Mouse (Mus musculus) forebrain, postnatal 0 days (tissue): ENCODE measurements around the gene Krt4. TPM values are rescaled to one million over a fixed set of nuclear protein-coding genes. Genes with fewer than 3 reads are reported as not detected.
A peak's percentile ranks its signal among the peaks of the same experiment; 100 is the strongest.

Experiments
- ATAC-seq: fragments of 200-750 bp; cut with Nextera tagmentation; 2 replicates; pipeline ENCODE4 v1.8.0; 2017; ENCODE audit warnings: mild to moderate bottlenecking, moderate library complexity
- DNase-seq: peaks from one replicate; pipeline ENCODE4 v3.0.0-alpha.2; 2015
- H3K27ac ChIP-seq: fragments of 300-500 bp; sonication (generic); 2 replicates; pipeline ENCODE4 v1.5.1; 2014; ENCODE audit warnings: low read depth, mild to moderate bottlenecking, antibody characterized with exemption, low read length, moderate library complexity, mixed read lengths
- H3K27me3 ChIP-seq: fragments of 300-500 bp; sonication (generic); 2 replicates; pipeline ENCODE4 v1.6.1; 2014; ENCODE audit warnings: mild to moderate bottlenecking, low read length, mixed read lengths; ENCODE audit not compliant: insufficient read depth
- H3K36me3 ChIP-seq: fragments of 300-500 bp; sonication (generic); 2 replicates; pipeline ENCODE4 v1.6.1; 2014; ENCODE audit warnings: mild to moderate bottlenecking, moderate library complexity; ENCODE audit not compliant: insufficient read depth
- H3K4me1 ChIP-seq: fragments of 300-500 bp; sonication (generic); 2 replicates; pipeline ENCODE4 v1.6.1; 2014; ENCODE audit warnings: antibody characterized with exemption; ENCODE audit not compliant: insufficient read depth
- H3K4me2 ChIP-seq: fragments of 300-500 bp; sonication (generic); 2 replicates; pipeline ENCODE4 v1.6.1; 2014; ENCODE audit warnings: low read depth, mild to moderate bottlenecking, moderate library complexity
- H3K4me3 ChIP-seq: fragments of 300-500 bp; sonication (generic); 2 replicates; pipeline ENCODE4 v1.5.1; 2014; ENCODE audit warnings: low read depth, low read length, mixed read lengths
- H3K9ac ChIP-seq: fragments of 300-500 bp; sonication (generic); 2 replicates; pipeline ENCODE4 v1.6.1; 2014; ENCODE audit warnings: mild to moderate bottlenecking
- H3K9me3 ChIP-seq: fragments of 300-500 bp; sonication (generic); 2 replicates; pipeline ENCODE4 v1.6.1; 2016; ENCODE audit warnings: low read length
- CTCF ChIP-seq: sonication (generic); IDR thresholded peaks from 2 replicates; pipeline ENCODE4 v1.5.1; 2016; ENCODE audit warnings: antibody characterized with exemption, control low read depth, low read depth
- WGBS: fragments of 180-500 bp; shearing (Covaris S2); extraction: QIAGEN DNeasy Blood & Tissue Kit; methylation state at CpG from one replicate; pipeline ENCODE4 v1.1.7; 2014; 5-methylcytosine and 5-hydroxymethylcytosine counted together
- polyA plus RNA-seq: library from polyadenylated mRNA; unstranded; fragments of >200 nt; fragmentation: Nextera tagmentation; extraction: Ambion mirVana; gene quantifications from 2 replicates; pipeline ENCODE4 v1.2.1, GENCODE M21; 2015
- total RNA-seq: library from RNA; depleted of rRNA; stranded (reverse); fragments of >200 nt; gene quantifications from 2 replicates; pipeline ENCODE4 v1.2.3, GENCODE M21; 2014; rRNA removed

The Krt4 gene
- total RNA-seq (not detected in 2 replicates), polyA plus RNA-seq (not detected in 2 replicates)

DNA sequence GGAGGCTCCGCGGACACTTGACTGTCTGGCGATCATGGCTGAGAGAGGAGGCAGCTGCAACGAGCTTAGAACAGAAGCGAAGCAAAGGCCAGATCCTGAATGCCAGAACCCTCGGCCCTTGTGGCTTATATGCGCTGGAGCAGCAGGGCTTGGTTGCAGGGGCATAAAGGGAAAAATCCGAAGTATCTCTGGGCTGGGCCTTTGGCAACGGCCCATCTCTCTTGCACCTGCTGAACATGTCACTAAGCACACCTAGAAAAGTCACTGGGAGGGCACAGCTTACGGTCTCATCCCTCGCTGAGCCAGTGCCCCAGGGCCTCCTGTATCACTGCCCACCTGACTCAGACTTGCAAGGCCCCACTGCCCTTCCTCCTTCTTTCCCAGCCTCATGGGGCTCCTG lies at the start of gene Krt4:
TSS of gene Krt4 (minus strand) at position 101 of the 400 bp plus-strand sequence.
- Histone ChIP-seq H3K9ac (no peak within 1 kb of the TSS), H3K4me3 (no peak within 1 kb of the TSS), H3K9me3 (no peaks in the 10 kb centered on the region), H3K36me3 (no peaks in the 10 kb centered on the region), H3K27ac (no peak within 1 kb of the TSS), H3K4me2 (no peak within 1 kb of the TSS), H3K4me1 (no peaks in the 10 kb centered on the region), H3K27me3 (no peaks in the 10 kb centered on the region)
- ATAC-seq, result no peak
- 84% methylated on average over 11 of the region's 11 CpGs for WGBS
- no peak for TF ChIP-seq CTCF
- no peak for DNase-seq

DNA sequence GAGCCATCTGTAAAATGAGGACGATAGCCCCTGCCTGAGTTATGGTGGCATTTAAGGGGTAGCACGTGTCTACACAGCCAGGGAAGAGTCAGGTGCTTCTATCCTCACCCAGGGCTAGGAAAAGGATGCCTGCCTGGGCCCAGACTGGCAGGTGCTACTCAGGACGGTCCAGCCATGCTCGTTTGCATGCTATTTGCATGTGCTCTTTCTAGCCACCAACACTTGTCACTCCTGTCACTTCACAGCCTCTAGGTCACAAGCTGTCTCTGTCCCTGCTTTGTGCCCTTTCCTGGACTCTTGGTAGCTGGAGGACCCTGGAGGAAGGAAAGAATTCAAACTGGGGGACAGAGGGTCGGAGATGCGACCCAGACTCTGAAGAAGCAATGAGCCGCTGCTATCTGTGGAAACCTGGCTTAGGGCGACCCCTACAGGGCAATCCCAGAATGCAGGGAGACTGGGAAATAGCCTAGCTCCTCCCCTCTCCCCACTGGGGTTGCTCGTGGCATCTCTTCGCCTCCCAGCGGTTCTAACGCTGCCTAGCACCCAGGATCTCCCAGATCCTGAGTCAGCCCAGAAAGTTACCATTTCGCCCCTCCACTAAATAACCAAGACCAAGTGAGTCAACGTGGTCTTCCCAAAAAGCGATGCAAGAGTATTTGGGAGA lies 49.0 kb upstream of the Krt4 start:
- peak; percentile 99 for TF ChIP-seq CTCF
- peak; percentile 87 for ATAC-seq
- H3K4me2 ChIP-seq, result no peak overlapping the region

DNA sequence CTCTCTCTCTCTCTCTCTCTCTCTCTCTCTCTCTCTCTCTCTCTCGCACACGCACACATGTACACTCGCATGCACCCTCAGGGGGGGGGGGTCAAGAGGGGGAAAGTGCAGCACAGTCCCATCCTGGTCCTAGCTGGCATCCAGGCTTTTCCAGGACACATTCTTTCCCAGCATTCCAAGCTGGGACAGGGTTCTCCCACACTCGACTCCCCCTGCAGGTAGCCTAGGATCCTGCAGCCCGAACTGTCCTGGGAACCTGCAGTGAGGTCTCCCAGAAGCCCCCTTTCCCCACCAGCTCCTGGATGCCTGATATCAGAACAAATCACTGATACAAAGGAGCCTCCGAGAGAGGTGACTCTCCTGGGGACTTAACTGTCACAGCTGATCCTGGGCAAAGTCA lies 46.0 kb upstream of the Krt4 start:
- Histone ChIP-seq H3K4me3 (no peak overlapping the region), H3K4me1 (no peaks in the 10 kb centered on the region), H3K9me3 (no peaks in the 10 kb centered on the region), H3K9ac (no peak overlapping the region), H3K27ac (no peak overlapping the region), H3K4me2 (no peak overlapping the region), H3K36me3 (no peaks in the 10 kb centered on the region), H3K27me3 (no peaks in the 10 kb centered on the region; the same call in 1 of the 2 replicates)
- TF ChIP-seq CTCF, result peak; percentile 78
- WGBS, result 14% methylated on average over 3 of the region's 6 CpGs
- ATAC-seq (peak; percentile 39; the same call in 1 of the 2 replicates), DNase-seq (peak; percentile 63)

More for the DNA sequence above, 49.0 kb upstream of the Krt4 start:
- no peaks in the 10 kb centered on the region; the same call in 1 of the 2 replicates for H3K27me3 ChIP-seq
- peaks cover 6% of the 10 kb centered on the region; the same call in 1 of the 2 replicates for H3K4me1 ChIP-seq
- H3K36me3 ChIP-seq, result no peaks in the 10 kb centered on the region
- no peaks in the 10 kb centered on the region for H3K9me3 ChIP-seq
- peak; percentile 97 for DNase-seq
- no peak overlapping the region for H3K4me3 ChIP-seq
- H3K9ac ChIP-seq, result no peak overlapping the region
- H3K27ac ChIP-seq, result no peak overlapping the region
- WGBS, result 11% methylated on average over 15 of the region's 15 CpGs

DNA sequence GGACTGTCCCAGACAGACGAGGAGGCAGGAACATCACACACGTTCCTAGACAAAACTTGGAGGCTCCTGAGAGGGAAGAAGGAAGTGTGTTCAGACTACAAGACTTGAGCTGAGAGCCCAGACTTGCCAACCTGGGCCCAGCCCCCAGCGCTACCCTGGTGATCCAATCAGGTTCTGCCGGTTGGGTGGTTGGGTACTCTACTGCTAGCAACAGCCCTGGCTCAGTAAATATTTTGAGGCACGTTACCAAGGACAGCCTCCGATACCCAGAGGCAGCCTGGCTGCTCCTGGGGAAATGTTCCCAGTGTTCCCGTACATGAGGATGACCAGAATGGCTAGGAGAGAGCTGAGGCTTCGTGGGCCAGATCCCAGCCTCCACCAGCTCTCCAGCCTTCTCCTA lies 42.3 kb upstream of the Krt4 start:
- no peaks in the 10 kb centered on the region for H3K27me3 ChIP-seq
- WGBS, result 79% methylated on average over 8 of the region's 8 CpGs
- H3K9me3 ChIP-seq, result no peaks in the 10 kb centered on the region
- ATAC-seq (no peak), DNase-seq (no peak)
- H3K27ac ChIP-seq, result no peak overlapping the region
- no peaks in the 10 kb centered on the region for H3K4me1 ChIP-seq
- no peak for TF ChIP-seq CTCF
- no peak overlapping the region for H3K4me2 ChIP-seq
- no peak overlapping the region for H3K4me3 ChIP-seq
- H3K36me3 ChIP-seq, result no peaks in the 10 kb centered on the region
- H3K9ac ChIP-seq, result no peak overlapping the region

DNA sequence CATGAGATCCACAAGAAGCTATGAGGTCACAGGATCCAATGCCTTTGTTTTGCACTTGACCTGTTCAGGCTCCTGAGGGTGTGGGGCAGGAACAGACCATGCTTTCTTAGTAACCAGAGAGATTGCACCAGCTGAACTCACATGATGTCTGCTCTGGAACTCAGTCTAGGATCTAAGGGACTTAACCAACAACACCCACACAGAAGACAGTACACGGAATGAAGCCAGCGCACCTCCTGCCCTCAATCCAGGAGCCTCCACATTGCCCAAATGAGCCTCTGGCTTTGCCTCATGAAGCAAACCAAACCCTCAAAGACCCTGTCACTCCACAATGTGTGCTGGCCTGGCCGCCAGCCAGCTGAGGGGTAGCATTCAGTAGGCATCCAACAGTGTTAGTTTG lies 34.4 kb upstream of the Krt4 start:
- WGBS, result 67% methylated on average over 3 of the region's 3 CpGs
- no peaks in the 10 kb centered on the region for H3K4me1 ChIP-seq
- TF ChIP-seq CTCF, result no peak
- H3K36me3 ChIP-seq, result no peaks in the 10 kb centered on the region
- H3K27ac ChIP-seq, result no peak overlapping the region
- H3K4me3 ChIP-seq, result no peak overlapping the region
- no peaks in the 10 kb centered on the region for H3K9me3 ChIP-seq
- no peak for ATAC-seq
- no peak overlapping the region for H3K4me2 ChIP-seq
- H3K27me3 ChIP-seq, result no peaks in the 10 kb centered on the region
- no peak overlapping the region for H3K9ac ChIP-seq
- DNase-seq, result no peak

DNA sequence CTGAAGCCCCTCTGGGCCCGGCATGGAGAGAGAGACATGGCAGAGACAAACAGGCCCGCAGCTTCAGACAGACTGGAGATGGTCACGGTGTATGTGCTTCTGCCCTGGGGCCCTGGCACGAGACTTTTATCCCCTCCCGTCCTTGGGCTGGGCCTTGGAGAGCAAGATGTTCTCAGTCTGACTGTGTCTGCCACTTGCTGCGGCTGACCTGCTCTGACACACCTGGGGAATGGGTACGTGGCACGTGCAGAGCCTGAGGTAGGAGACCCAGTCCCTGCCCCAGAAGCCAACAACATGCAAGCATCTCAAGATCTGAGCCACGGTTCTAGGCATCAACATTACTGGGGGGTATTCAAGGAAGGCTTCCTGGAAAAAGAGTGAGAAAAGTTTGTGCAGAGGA lies 29.7 kb upstream of the Krt4 start, which contains the start of gene Krt78:
TSS of gene Krt78 (minus strand) at position 101 of the 400 bp plus-strand sequence.
- Histone ChIP-seq H3K36me3 (no peaks in the 10 kb centered on the region), H3K4me2 (no peak within 1 kb of the TSS), H3K4me1 (no peaks in the 10 kb centered on the region), H3K27me3 (no peaks in the 10 kb centered on the region), H3K27ac (no peak within 1 kb of the TSS), H3K9ac (no peak within 1 kb of the TSS), H3K9me3 (no peaks in the 10 kb centered on the region), H3K4me3 (no peak within 1 kb of the TSS)
- TF ChIP-seq CTCF, result no peak
- ATAC-seq (no peak), DNase-seq (no peak)
- WGBS, result 84% methylated on average over 9 of the region's 9 CpGs

DNA sequence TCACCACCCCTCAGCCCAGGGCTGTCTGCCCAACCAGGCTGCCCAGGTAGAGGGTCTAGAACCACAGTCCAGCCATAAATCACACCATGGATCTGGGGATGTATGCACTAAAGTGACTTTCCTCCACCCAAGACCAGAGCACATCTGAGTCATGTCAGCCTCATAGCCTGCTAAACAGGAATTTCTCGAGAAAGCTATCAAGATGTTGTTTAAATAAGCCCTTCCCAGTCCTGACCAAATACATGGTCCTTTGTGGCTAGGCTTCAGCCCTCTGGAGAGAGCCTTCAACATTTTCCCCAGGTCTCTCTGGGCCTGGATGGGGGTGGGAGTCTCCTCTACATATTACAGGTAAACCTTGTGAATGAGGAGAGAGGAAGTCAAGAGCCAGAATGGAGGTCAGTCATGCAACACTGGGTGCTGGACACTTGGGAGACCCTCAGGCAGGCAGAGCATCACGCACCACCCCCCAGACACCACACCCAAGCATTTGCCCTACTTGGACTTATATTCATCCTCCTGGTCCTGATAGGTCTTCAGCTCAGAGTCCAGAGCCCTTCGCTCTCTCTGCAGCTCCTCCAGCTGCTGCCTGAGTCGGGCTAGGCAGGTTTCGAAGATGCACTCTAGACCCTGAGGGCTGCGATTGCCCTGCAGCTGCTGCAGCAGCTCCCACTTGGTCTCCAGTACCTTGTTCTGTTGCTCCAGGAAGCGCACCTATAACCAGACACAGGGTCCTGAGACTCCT lies 28.4 kb upstream of the Krt4 start:
- Histone ChIP-seq H3K9ac (no peak overlapping the region), H3K9me3 (no peaks in the 10 kb centered on the region), H3K4me1 (no peaks in the 10 kb centered on the region), H3K4me2 (no peak overlapping the region), H3K27ac (no peak overlapping the region), H3K4me3 (no peak overlapping the region), H3K36me3 (no peaks in the 10 kb centered on the region), H3K27me3 (no peaks in the 10 kb centered on the region)
- WGBS, result 91% methylated on average over 7 of the region's 7 CpGs
- no peak for DNase-seq
- no peak for ATAC-seq
- TF ChIP-seq CTCF, result no peak
